Mouse (Mus musculus): ENCODE measurements around the gene Trex1. TPM values are rescaled to one million over a fixed set of nuclear protein-coding genes. Genes with fewer than 3 reads are reported as not detected.

The Trex1 gene
- polyA plus RNA-seq, 1 experiment from 2014 or later = 13.6 TPM

DNA sequence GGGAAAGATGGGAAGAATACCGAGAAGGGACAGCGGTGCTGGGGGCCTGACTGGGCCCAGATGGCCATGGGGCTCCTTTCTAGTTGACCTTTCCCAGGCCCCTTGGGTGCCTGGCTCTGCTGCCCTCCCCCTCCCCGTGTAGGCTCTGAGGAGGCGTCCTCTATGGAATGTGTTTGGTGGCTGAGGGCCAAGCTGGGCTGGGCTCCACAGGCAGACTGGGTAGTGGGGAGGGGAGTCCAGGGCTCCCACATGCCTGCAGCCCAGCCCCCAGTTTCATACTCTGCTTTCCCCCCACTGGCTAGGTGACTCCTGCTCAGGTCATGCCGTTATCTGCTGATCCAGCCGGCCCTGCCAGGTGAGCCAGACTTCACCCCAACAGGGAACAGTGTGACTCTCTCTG lies 39.4 kb upstream of the Trex1 start:
- Histone ChIP-seq H3K9ac (ENCODE audit: low read depth, low read length) (peak overlapping the region; percentile 14; the same call in 1 of the 2 replicates), H3K36me3 (ENCODE audit: control insufficient read depth, insufficient read depth, low read length) (peaks cover 3% of the 10 kb centered on the region; the same call in 1 of the 2 replicates), H3K9me3 (ENCODE audit: control insufficient read depth, low read length) (no peaks in the 10 kb centered on the region), H3K27me3 (replicated peaks; ENCODE audit: control insufficient read depth, insufficient read depth, low read length) (no peaks in the 10 kb centered on the region), H3K4me3 (ENCODE audit: low read length) (no peak overlapping the region; the same call in 1 of the 2 replicates), H3K4me1 (ENCODE audit: control insufficient read depth, insufficient read depth, low read depth, low read length) (peaks cover 47% of the 10 kb centered on the region), H3K4me2 (ENCODE audit: low read length) (peak overlapping the region; percentile 83), H3K27ac (ENCODE audit: low read depth, low read length) (peak overlapping the region; percentile 98)
- 41% methylated on average over 6 of the region's 6 CpGs for WGBS
- 0 out of 2 replicates have a peak, but pooled peaks have one; percentile 10 for ATAC-seq

DNA sequence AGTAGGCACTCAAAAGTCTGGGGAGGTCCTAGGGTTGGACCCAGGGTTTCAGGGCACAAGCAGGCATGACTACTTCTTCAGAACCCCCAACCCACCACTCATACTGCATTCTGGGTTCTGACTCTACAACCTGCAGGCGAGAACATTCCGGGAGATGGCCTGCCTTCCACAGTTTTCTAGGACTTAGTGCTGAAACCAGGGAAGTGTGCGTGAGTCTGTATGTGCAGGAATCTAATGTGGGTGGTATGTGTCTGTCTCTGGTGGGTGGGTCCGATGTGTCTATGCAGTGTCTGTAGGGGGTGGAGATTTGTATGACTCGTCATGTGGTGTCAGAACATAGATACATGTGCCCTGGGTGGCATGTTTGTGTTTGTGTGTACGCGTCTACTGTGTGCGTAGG lies 38.8 kb upstream of the Trex1 start:
- ATAC-seq = no peak
- peak overlapping the region; percentile 98 for H3K27ac ChIP-seq (ENCODE audit: low read depth, low read length)
- 78% methylated on average over 8 of the region's 8 CpGs for WGBS
- H3K4me3 ChIP-seq (ENCODE audit: low read length) = 0 out of 2 replicates have a peak overlapping the region, but pooled peaks have one; percentile 2
- no peaks in the 10 kb centered on the region for H3K9me3 ChIP-seq (ENCODE audit: control insufficient read depth, low read length)
- peak overlapping the region; percentile 14; the same call in 1 of the 2 replicates for H3K9ac ChIP-seq (ENCODE audit: low read depth, low read length)
- H3K36me3 ChIP-seq (ENCODE audit: control insufficient read depth, insufficient read depth, low read length) = peaks cover 3% of the 10 kb centered on the region; the same call in 1 of the 2 replicates
- peaks cover 50% of the 10 kb centered on the region for H3K4me1 ChIP-seq (ENCODE audit: control insufficient read depth, insufficient read depth, low read depth, low read length)
- peak overlapping the region; percentile 83 for H3K4me2 ChIP-seq (ENCODE audit: low read length)
- no peaks in the 10 kb centered on the region for H3K27me3 ChIP-seq (replicated peaks; ENCODE audit: control insufficient read depth, insufficient read depth, low read length)

DNA sequence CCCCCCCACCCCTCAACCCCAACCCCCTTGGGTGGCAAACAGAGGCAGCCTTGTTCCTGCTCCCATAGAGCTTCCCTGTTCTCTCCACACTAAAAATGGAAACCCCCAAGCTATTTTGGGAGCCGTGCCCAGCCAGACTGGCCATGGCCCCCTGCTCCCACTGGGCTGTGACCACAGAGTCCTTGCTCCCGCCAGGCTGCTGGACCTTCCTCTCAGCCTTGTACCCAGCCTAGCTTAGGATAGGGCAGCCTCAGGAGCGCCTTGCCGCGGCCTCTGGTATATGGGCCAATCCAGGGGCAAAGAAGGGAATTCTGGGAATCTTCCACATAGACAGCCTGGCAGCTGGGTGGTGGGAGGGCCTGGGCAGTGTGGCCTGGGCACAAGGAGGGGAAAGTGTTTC lies 38.3 kb upstream of the Trex1 start:
- Histone ChIP-seq H3K4me1 (ENCODE audit: control insufficient read depth, insufficient read depth, low read depth, low read length) (peaks cover 50% of the 10 kb centered on the region), H3K27me3 (replicated peaks; ENCODE audit: control insufficient read depth, insufficient read depth, low read length) (no peaks in the 10 kb centered on the region), H3K9ac (ENCODE audit: low read depth, low read length) (peak overlapping the region; percentile 88), H3K4me2 (ENCODE audit: low read length) (peak overlapping the region; percentile 83), H3K36me3 (ENCODE audit: control insufficient read depth, insufficient read depth, low read length) (peaks cover 3% of the 10 kb centered on the region; the same call in 1 of the 2 replicates), H3K9me3 (ENCODE audit: control insufficient read depth, low read length) (no peaks in the 10 kb centered on the region), H3K27ac (ENCODE audit: low read depth, low read length) (peak overlapping the region; percentile 98), H3K4me3 (ENCODE audit: low read length) (peak overlapping the region; percentile 79; the same call in 1 of the 2 replicates)
- 33% methylated on average over 5 of the region's 5 CpGs for WGBS
- peak; percentile 66 for ATAC-seq

DNA sequence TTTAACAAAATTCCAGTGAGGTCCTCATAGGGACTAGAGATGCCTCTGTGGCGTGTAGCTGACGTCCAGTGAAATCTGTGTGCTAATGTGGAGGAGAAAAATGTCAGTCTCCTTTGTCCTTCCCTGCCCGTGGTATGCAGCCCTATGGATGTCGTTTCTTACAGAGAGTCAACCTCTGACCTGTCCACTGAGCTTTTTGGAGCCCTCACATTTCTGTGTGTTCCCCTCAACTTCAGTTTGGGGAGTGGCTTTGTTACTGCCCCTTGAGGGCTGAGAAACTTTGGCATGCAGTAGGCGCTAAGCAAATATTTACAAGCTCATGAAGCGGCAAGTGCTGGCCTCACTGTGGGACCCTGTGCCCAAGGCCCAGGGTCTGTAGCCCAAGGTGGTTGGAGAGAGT lies 37.8 kb upstream of the Trex1 start:
- Histone ChIP-seq H3K4me2 (ENCODE audit: low read length) (peak overlapping the region; percentile 83), H3K27ac (ENCODE audit: low read depth, low read length) (peak overlapping the region; percentile 98), H3K27me3 (replicated peaks; ENCODE audit: control insufficient read depth, insufficient read depth, low read length) (no peaks in the 10 kb centered on the region), H3K9ac (ENCODE audit: low read depth, low read length) (peak overlapping the region; percentile 88), H3K4me3 (ENCODE audit: low read length) (peak overlapping the region; percentile 79), H3K9me3 (ENCODE audit: control insufficient read depth, low read length) (no peaks in the 10 kb centered on the region), H3K36me3 (ENCODE audit: control insufficient read depth, insufficient read depth, low read length) (peaks cover 3% of the 10 kb centered on the region; the same call in 1 of the 2 replicates), H3K4me1 (ENCODE audit: control insufficient read depth, insufficient read depth, low read depth, low read length) (peaks cover 50% of the 10 kb centered on the region)
- 13% methylated on average over 6 of the region's 6 CpGs for WGBS
- no peak for ATAC-seq

DNA sequence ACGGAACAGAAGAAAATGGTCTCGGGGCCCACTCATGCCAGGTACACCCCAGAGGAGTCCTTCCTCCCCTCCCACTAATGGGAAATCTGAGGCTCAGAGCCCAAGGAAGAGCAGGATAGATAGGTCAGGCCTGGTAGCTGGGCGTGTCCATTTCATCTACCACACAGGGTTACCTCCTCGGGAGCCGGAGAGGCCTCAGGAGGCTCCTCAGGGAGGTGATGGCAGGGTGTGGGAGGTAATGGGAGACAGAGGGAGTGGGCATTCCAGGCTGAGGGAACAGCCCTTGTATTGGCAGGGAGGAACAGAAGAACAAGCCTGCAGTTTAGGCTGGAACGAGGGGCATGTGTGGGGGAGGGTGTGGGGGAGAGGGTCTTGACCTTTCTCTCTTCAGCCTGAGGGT lies 37.3 kb upstream of the Trex1 start:
- ATAC-seq = no peak
- H3K4me1 ChIP-seq (ENCODE audit: control insufficient read depth, insufficient read depth, low read depth, low read length) = peaks cover 50% of the 10 kb centered on the region
- peak overlapping the region; percentile 98 for H3K27ac ChIP-seq (ENCODE audit: low read depth, low read length)
- WGBS = 12% methylated on average over 6 of the region's 6 CpGs
- peak overlapping the region; percentile 88 for H3K9ac ChIP-seq (ENCODE audit: low read depth, low read length)
- peak overlapping the region; percentile 79 for H3K4me3 ChIP-seq (ENCODE audit: low read length)
- H3K4me2 ChIP-seq (ENCODE audit: low read length) = peak overlapping the region; percentile 83
- no peaks in the 10 kb centered on the region for H3K27me3 ChIP-seq (replicated peaks; ENCODE audit: control insufficient read depth, insufficient read depth, low read length)
- H3K9me3 ChIP-seq (ENCODE audit: control insufficient read depth, low read length) = no peaks in the 10 kb centered on the region
- peaks cover 5% of the 10 kb centered on the region; the same call in 1 of the 2 replicates for H3K36me3 ChIP-seq (ENCODE audit: control insufficient read depth, insufficient read depth, low read length)

DNA sequence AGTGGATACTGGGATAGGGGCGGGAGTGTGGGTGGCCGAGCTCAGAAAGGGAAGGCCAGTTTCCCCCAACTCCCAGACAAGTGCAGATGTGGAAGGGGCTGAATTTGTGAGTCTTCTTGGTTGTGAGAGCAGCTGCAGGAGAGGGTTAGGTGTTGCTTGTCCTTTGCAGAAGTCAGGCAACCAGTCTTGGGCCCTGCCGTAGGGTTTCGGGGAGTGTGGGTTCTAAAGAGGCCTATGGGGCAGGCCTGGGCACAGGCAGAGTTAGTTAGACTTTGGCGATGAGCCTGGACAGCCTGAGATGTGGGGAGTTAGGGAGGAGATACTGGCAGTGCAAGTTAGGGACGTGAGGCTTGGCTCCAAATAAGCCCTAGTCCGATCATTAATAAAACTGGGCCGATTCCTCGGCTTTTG lies 36.7 kb upstream of the Trex1 start:
- peak overlapping the region; percentile 79 for H3K4me3 ChIP-seq (ENCODE audit: low read length)
- no peak for ATAC-seq
- no peaks in the 10 kb centered on the region for H3K9me3 ChIP-seq (ENCODE audit: control insufficient read depth, low read length)
- H3K9ac ChIP-seq (ENCODE audit: low read depth, low read length) = peak overlapping the region; percentile 88
- H3K27ac ChIP-seq (ENCODE audit: low read depth, low read length) = peak overlapping the region; percentile 98
- peaks cover 6% of the 10 kb centered on the region; the same call in 1 of the 2 replicates for H3K36me3 ChIP-seq (ENCODE audit: control insufficient read depth, insufficient read depth, low read length)
- H3K27me3 ChIP-seq (replicated peaks; ENCODE audit: control insufficient read depth, insufficient read depth, low read length) = no peaks in the 10 kb centered on the region
- H3K4me1 ChIP-seq (ENCODE audit: control insufficient read depth, insufficient read depth, low read depth, low read length) = peaks cover 50% of the 10 kb centered on the region
- WGBS = 2% methylated on average over 9 of the region's 9 CpGs
- peak overlapping the region; percentile 83 for H3K4me2 ChIP-seq (ENCODE audit: low read length)

DNA sequence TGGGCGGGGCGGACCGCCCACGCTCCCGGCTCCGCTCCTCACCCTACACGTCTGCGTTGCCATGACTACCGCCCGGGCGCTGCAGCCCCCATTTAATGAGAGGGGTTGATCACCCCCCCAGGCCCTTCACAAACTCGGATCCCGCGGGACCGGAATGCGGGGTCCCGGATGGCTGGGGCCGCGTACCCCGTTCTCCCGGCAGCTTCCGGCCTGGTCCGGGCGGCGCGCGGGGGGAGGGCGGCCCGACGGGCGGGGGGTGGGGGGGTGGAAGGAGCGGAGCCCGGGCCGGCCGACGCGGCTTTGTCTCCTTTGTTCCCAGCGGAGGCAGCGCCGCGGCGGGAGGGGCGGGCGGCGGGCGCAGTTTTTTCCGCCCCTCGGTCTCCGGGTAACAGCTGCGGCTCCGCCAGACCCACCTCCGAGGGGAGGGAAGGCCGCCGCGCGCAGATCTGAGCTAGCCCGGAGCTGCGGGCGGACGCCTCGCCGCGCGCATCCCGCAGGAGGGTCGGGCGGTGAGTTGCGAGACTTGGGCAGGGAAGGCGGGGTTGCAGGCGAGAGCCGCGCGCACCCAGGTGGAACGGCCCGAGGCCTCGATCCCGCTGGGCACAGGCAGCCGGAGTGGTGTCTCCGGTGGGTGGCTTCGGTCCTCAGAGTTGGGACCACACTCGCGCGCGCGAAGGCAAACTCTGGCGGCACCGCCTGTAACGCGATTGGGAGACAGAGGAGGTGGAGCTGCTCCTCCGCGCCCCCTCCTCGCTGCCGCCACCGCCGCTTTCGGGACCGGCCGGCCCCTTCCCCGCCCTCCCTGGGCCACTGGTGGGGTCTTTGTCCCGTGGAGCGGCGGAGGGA lies 35.8 kb upstream of the Trex1 start, which contains the start of gene Plxnb1:
TSS of gene Plxnb1 (plus strand) at position 253 of the 846 bp plus-strand sequence.
- H3K27me3 ChIP-seq (replicated peaks; ENCODE audit: control insufficient read depth, insufficient read depth, low read length) = no peaks in the 10 kb centered on the region

DNA sequence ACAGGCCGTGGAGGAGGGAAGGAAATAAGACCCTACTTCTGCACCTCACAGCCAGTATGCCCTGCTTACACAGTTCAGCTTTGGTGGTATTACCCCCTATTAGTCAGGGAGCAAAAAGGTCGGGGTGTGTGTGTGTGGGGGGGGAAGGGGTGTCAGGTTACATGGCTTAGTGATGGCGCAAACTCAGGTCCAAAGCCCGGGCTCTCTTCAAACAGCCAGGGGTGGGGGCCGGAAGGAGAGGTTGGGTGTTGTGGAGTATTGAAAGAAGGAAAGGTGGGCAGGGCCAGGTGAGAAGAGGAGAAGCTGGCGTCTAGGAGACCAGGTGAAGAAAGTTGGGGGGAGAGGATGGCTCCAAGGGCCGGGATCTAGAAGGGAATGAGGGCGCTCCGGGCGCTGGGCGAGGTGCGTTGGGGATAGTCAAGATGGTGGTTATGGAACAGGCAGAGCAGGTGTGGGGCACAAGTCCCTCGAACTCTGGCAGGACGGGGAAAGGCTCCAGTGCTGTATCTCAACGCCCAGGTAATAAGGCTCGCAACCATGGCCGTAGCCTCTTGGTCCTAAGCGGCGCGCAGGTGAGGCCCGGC lies 35.1 kb upstream of the Trex1 start:
- peaks cover 49% of the 10 kb centered on the region for H3K4me1 ChIP-seq (ENCODE audit: control insufficient read depth, insufficient read depth, low read depth, low read length)
- 0 out of 2 replicates have a peak, but pooled peaks cover 5% of the 10 kb centered on the region for H3K36me3 ChIP-seq (ENCODE audit: control insufficient read depth, insufficient read depth, low read length)
- no peaks in the 10 kb centered on the region for H3K27me3 ChIP-seq (replicated peaks; ENCODE audit: control insufficient read depth, insufficient read depth, low read length)
- H3K9me3 ChIP-seq (ENCODE audit: control insufficient read depth, low read length) = no peaks in the 10 kb centered on the region
- under 1% methylated on average over 20 of the region's 21 CpGs for WGBS
- peak overlapping the region; percentile 83 for H3K4me2 ChIP-seq (ENCODE audit: low read length)
- peak overlapping the region; percentile 88 for H3K9ac ChIP-seq (ENCODE audit: low read depth, low read length)
- ATAC-seq = no peak; the same call in 1 of the 2 replicates
- H3K4me3 ChIP-seq (ENCODE audit: low read length) = peak overlapping the region; percentile 79
- peak overlapping the region; percentile 98 for H3K27ac ChIP-seq (ENCODE audit: low read depth, low read length)

More for the DNA sequence above, 35.8 kb upstream of the Trex1 start, which contains the start of gene Plxnb1:
- Histone ChIP-seq H3K4me2 (ENCODE audit: low read length) (peak within 1 kb of the TSS; percentile 83), H3K4me3 (ENCODE audit: low read length) (peak within 1 kb of the TSS; percentile 79), H3K4me1 (ENCODE audit: control insufficient read depth, insufficient read depth, low read depth, low read length) (peaks cover 50% of the 10 kb centered on the region), H3K9ac (ENCODE audit: low read depth, low read length) (peak within 1 kb of the TSS; percentile 88), H3K27ac (ENCODE audit: low read depth, low read length) (peak within 1 kb of the TSS; percentile 98), H3K9me3 (ENCODE audit: control insufficient read depth, low read length) (no peaks in the 10 kb centered on the region), H3K36me3 (ENCODE audit: control insufficient read depth, insufficient read depth, low read length) (0 out of 2 replicates have a peak, but pooled peaks cover 5% of the 10 kb centered on the region)
- peak; percentile 61 for ATAC-seq
- under 1% methylated on average over 57 of the region's 102 CpGs for WGBS

Data from hindbrain, embryonic 16.5 days (tissue).